Mouse (Mus musculus) intestine, embryonic 16.5 days (tissue): Measurements from ENCODE around the gene Grk2. TPM values are rescaled to one million over a fixed set of nuclear protein-coding genes. Genes with fewer than 3 reads are reported as not detected.
A peak's percentile ranks its signal among the peaks of the same experiment; 100 is the strongest.
"Not testable (repeated sequence)": the region's sequence is repeated elsewhere in the genome, so short reads cannot be mapped to it uniquely, and the experiment has no call there.

Experiments used
- ATAC-seq: fragments of 200-750 bp; cut with Nextera tagmentation; 2 replicates; pipeline ENCODE4 v1.8.0; 2017; ENCODE audit warnings: moderate TSS enrichment, moderate library complexity
- H3K27ac ChIP-seq: fragments of 300-500 bp; sonication (generic); 2 replicates; pipeline ENCODE4 v1.5.1; 2014; ENCODE audit warnings: mild to moderate bottlenecking, low read length
- H3K27me3 ChIP-seq: fragments of 300-500 bp; sonication (generic); replicated peaks from 2 replicates; pipeline ENCODE4 v1.6.1; 2014; ENCODE audit warnings: low read length, control low read depth, mixed read lengths; ENCODE audit not compliant: control insufficient read depth, insufficient read depth
- H3K36me3 ChIP-seq: fragments of 300-500 bp; sonication (generic); 2 replicates; pipeline ENCODE4 v1.6.1; 2014; ENCODE audit warnings: low read length, control low read depth; ENCODE audit not compliant: control insufficient read depth, insufficient read depth
- H3K4me1 ChIP-seq: fragments of 300-500 bp; sonication (generic); 2 replicates; pipeline ENCODE4 v1.6.1; 2014; ENCODE audit warnings: low read length, control low read depth, mixed read lengths; ENCODE audit not compliant: control insufficient read depth, insufficient read depth
- H3K4me2 ChIP-seq: fragments of 300-500 bp; sonication (generic); 2 replicates; pipeline ENCODE4 v1.6.1; 2014; ENCODE audit warnings: low read depth, low read length, control low read depth
- H3K4me3 ChIP-seq: fragments of 300-500 bp; sonication (generic); 2 replicates; pipeline ENCODE4 v1.5.1; 2014; ENCODE audit warnings: mild to moderate bottlenecking, low read length
- H3K9ac ChIP-seq: fragments of 300-500 bp; sonication (generic); 2 replicates; pipeline ENCODE4 v1.6.1; 2014; ENCODE audit warnings: low read depth, low read length
- H3K9me3 ChIP-seq: fragments of 300-500 bp; sonication (generic); 2 replicates; pipeline ENCODE4 v1.6.1; 2016; ENCODE audit warnings: low read length, control low read depth; ENCODE audit not compliant: control insufficient read depth
- WGBS: fragments of 180-500 bp; shearing (Covaris S2); extraction: QIAGEN DNeasy Blood & Tissue Kit; methylation state at CpG from one replicate; pipeline ENCODE4 v1.1.7; 2014; 5-methylcytosine and 5-hydroxymethylcytosine counted together
- polyA plus RNA-seq: library from polyadenylated mRNA; unstranded; fragments of >200 nt; fragmentation: Nextera tagmentation; extraction: Ambion mirVana; gene quantifications from 2 replicates; pipeline ENCODE4 v1.2.1, GENCODE M21; 2015

Grk2 gene
- polyA plus RNA-seq, 1 experiment from 2014 or later, result 15.3 TPM

DNA sequence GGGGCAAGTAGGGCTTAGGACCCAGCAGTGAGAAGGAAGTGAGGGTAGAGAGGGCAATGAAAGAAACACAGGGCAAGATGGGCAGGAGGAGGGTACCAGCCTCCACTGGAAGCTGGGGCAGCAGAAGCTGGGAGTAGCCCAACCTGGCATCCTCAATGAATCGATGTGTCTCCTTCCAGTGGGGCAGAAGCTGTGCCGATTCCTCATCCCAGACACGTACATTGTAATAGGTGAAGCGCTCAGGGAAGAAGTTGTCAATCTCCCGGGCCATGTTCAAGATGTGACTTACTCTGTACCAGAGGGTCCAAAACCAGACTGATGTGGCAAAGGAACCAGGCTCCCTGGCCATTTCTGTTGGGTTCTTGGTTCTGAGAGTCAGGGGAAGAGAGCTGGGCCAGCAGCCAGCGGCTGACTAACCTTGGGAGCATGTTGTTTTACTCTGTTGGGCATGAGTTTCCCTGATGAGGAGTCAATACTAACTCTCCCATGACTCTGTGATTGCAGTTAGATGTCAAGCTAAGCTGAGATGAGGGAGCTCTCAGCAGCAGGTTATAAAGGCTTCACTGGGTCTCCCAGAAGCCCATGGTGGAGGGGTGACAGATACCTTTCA is 41.7 kb downstream of the Grk2 start:
- ATAC-seq, result no peak
- Histone ChIP-seq H3K36me3 (no peaks in the 10 kb centered on the region), H3K4me1 (peaks cover 15% of the 10 kb centered on the region), H3K27me3 (no peaks in the 10 kb centered on the region), H3K4me3 (no peak overlapping the region), H3K9me3 (no peaks in the 10 kb centered on the region), H3K27ac (no peak overlapping the region), H3K4me2 (no peak overlapping the region), H3K9ac (no peak overlapping the region)
- WGBS, result 90% methylated on average over 6 of the region's 6 CpGs

DNA sequence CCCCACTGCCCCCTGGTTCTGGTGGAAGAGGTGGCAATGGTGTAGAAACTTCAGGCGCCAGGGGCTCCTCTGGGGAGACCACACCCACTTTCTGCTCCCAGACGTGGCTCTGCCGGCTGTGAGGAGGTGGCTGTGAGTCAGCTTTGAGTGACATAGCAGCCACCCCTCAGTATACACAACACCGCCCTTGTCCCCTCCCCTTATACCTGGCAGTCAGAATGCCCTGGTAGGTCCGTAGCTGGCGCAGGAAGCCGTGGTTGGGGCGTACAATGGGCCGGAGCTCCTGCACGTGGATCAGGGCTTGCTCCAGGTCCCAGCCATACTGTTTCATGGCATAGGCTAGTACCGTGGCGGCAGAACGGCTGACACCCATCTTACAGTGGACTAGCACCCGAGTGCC is 42.3 kb downstream of the Grk2 start:
- Histone ChIP-seq H3K9ac (no peak overlapping the region), H3K4me2 (no peak overlapping the region), H3K36me3 (no peaks in the 10 kb centered on the region), H3K4me1 (peaks cover 10% of the 10 kb centered on the region), H3K9me3 (no peaks in the 10 kb centered on the region), H3K27me3 (no peaks in the 10 kb centered on the region), H3K4me3 (no peak overlapping the region), H3K27ac (no peak overlapping the region)
- 58% methylated on average over 14 of the region's 14 CpGs for WGBS
- ATAC-seq, result no peak

DNA sequence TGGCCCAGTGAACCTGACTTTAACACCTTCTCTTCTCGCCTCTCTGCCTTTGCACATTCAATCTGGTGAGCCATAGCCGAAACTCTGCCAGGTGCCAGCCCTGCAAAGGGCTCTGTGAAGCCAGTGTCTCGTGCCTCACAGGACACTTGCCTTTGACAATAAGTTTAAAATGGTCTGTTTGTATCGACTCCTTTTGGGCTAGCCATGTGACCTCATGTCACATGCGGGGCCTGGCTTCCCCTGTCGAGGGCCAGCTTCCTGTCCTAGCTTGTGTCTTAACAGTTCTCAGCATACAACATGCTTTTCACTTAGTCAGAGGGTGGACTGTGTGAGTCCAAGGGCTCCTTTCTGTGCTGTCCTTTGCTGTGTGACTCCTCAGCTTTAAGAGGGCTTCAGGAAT is 43.3 kb downstream of the Grk2 start:
- H3K9ac ChIP-seq, result no peak overlapping the region
- H3K27ac ChIP-seq, result peak overlapping the region; percentile 4; the same call in 1 of the 2 replicates
- H3K4me3 ChIP-seq, result no peak overlapping the region
- 71% methylated on average over 6 of the region's 6 CpGs for WGBS
- H3K27me3 ChIP-seq, result no peaks in the 10 kb centered on the region
- H3K4me2 ChIP-seq, result no peak overlapping the region
- H3K9me3 ChIP-seq, result no peaks in the 10 kb centered on the region
- H3K36me3 ChIP-seq, result no peaks in the 10 kb centered on the region
- H3K4me1 ChIP-seq, result peaks cover 10% of the 10 kb centered on the region
- no peak for ATAC-seq

DNA sequence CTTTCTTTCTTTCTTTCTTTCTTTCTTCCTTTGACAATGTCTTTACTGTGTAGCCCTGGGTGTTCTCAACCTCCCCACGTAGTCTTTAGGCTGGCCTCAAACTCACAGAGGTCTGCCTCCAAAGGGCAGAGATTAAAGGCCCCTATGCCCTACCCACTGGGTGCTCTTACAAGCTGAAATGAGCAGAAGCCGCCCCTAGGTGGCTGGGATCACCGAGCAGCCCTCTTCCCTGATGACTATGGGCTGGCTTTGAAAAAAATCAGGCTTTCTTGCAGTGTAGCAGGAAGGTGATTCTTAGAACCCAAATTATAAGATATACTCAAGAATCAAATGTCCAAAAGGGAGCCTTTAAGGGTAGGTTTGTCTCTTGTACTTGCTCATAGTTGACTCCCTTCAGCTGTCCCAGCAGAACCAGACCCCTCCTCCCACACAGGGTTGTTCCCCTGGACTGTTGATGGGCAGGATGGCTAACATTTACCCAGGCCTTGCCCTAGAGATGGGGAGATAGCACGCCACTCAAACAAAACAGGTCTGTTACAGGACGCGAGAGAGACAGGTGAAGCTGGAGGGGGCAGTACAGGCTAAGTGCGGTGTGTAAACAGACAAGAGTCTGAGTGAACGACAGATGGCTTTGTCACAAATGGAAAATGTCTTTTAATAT is 44.9 kb downstream of the Grk2 start:
- Histone ChIP-seq H3K4me2 (no peak overlapping the region), H3K4me1 (peaks cover 9% of the 10 kb centered on the region), H3K9me3 (no peaks in the 10 kb centered on the region), H3K27me3 (no peaks in the 10 kb centered on the region), H3K4me3 (no peak overlapping the region), H3K9ac (no peak overlapping the region), H3K27ac (peak overlapping the region; percentile 45; the same call in 1 of the 2 replicates), H3K36me3 (no peaks in the 10 kb centered on the region)
- 42% methylated on average over 8 of the region's 8 CpGs for WGBS
- no peak for ATAC-seq

DNA sequence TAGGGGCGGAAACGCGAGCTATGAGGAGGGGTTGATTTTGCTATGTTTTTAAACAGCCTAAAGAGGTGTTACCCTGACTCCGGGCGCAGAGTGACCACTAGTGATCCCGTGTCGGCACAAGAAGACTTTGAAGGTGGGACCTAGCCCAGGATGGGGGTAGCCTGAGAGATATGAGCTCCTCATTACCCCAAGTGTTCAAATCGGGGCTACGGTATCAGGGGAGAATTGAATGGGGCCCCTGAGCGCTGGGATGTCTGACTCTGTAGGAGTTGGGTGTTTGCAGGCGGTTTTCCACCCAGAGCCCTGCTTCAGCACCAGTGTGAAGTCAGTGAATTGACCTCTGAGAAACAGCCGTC is 48.1 kb downstream of the Grk2 start:
- no peaks in the 10 kb centered on the region for H3K36me3 ChIP-seq
- peaks cover 6% of the 10 kb centered on the region for H3K4me1 ChIP-seq
- no peaks in the 10 kb centered on the region for H3K9me3 ChIP-seq
- ATAC-seq, result no peak; the same call in 1 of the 2 replicates
- H3K4me3 ChIP-seq, result peak overlapping the region; percentile 30
- peak overlapping the region; percentile 51 for H3K4me2 ChIP-seq
- 23% methylated on average over 12 of the region's 12 CpGs for WGBS
- H3K27me3 ChIP-seq, result no peaks in the 10 kb centered on the region
- H3K9ac ChIP-seq, result peak overlapping the region; percentile 27
- H3K27ac ChIP-seq, result 0 out of 2 replicates have a peak overlapping the region, but pooled peaks have one; percentile 12

DNA sequence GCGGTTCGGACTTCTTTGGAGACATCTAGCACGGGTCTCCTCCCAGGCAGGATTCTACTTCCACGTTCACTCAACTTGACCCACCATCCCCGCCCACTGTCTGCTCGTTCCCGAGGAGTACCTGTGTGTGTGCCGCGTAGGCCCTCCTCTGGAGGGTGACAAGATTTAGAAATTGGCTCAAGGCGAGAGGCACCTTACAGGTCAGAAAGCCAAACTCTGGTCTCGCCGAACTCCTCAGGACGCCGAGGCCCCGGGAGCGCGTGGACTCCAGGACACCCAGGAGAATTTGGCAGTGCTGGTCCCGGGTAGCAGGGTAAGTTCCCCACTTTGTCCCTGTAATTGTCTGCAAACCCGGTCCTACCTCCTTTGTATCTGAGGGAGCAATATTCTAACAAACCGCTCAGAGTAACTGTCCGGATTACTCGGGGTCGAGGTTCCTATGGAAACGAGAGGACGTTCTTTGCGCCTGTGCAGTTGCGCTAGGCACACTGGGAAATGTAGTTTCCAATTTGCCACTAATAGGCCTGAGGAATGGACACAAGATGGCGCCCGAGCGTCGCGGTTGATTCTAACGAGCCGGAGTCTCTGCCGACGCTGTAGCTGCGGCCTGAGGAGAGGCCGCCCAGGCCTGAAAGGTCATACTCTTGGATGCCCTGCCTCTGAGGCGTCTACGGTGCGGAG is 48.7 kb downstream of the Grk2 start:
- Histone ChIP-seq H3K27ac (no peak overlapping the region), H3K4me3 (peak overlapping the region; percentile 62)

DNA sequence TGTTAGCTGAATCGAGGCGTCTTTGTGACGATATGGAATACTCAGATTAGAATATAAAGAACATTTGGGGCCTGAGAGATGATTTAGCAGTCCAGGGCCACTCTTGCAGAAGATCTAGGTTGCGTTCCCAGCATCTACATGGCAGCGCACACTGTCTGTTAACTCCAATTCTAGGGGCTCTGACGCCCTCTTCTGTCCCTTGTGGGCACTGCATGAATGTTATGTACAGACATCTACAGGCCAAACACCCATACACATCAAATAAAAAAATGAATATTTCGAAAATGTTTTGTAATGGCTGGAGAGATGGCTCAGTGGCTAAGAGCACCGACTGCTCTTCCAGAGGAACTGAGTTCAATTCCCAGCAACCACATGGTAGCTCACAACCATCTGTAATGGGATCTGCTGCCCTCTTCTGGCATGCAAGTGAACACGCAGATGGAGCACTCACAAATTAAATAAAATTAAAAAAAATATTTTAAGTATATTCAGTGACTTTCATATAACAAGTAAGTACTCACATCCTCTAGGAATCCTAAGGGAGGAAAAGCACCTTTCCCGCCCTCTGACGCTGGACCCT is 50.3 kb downstream of the Grk2 start:
- H3K4me3 ChIP-seq, result no peak overlapping the region
- H3K4me2 ChIP-seq, result no peak overlapping the region
- WGBS, result 76% methylated on average over 11 of the region's 11 CpGs
- H3K9ac ChIP-seq, result no peak overlapping the region
- no peak for ATAC-seq
- no peak overlapping the region for H3K27ac ChIP-seq
- no peaks in the 10 kb centered on the region for H3K27me3 ChIP-seq
- H3K4me1 ChIP-seq, result peaks cover 5% of the 10 kb centered on the region; the same call in 1 of the 2 replicates
- H3K36me3 ChIP-seq, result no peaks in the 10 kb centered on the region
- no peaks in the 10 kb centered on the region for H3K9me3 ChIP-seq

More for the DNA sequence above, 48.7 kb downstream of the Grk2 start:
- Histone ChIP-seq H3K36me3 (no peaks in the 10 kb centered on the region), H3K27me3 (no peaks in the 10 kb centered on the region), H3K9me3 (no peaks in the 10 kb centered on the region), H3K4me2 (peak overlapping the region; percentile 76), H3K4me1 (peaks cover 5% of the 10 kb centered on the region; the same call in 1 of the 2 replicates), H3K9ac (peak overlapping the region; percentile 66)
- under 1% methylated on average over 41 of the region's 41 CpGs for WGBS
- ATAC-seq, result peak; percentile 88

DNA sequence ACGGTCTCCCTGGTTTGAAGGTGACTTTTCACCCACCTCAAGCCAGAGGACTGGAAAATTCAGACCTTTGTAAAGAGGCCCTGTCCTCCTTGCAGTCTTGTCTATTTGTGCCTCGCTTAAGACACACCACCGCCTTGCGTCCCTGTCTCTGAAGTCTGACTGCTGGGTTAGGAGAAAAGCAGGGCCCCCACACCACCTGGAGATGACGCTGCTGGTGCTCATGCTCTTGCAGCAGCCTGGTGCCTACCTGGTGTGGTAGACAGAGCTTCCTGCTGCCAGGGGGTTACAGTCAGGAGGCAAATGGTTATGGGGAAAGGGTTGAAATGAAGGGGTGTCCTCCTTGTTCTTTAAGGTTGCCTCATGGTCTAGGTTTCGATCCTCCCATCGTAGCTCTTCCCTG is 51.8 kb downstream of the Grk2 start:
- Histone ChIP-seq H3K4me1 (peaks cover 5% of the 10 kb centered on the region; the same call in 1 of the 2 replicates), H3K36me3 (no peaks in the 10 kb centered on the region), H3K4me2 (no peak overlapping the region), H3K4me3 (no peak overlapping the region), H3K27me3 (no peaks in the 10 kb centered on the region), H3K9me3 (no peaks in the 10 kb centered on the region), H3K9ac (no peak overlapping the region), H3K27ac (no peak overlapping the region)
- no peak for ATAC-seq
- WGBS, result 90% methylated on average over 7 of the region's 7 CpGs

DNA sequence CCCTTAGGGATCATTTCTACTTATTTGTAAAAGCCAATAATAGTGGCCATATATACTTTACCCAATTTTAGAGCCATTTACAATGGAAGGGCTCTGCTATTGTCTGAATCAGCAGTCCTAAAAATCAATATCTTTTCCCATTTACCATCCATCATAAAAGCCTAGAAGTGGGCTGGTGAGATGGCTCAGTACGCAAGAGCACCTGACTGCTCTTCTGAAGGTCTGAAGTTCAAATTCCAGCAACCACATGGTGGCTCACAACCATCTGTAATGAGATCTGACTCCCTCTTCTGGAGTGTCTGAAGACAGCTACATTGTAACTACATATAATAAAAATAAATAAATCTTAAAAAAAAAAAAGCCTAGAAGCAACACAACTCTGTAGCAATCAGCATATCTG is 57.3 kb downstream of the Grk2 start:
- ATAC-seq, result peak; percentile 80
- not testable (repeated sequence) for H3K27me3 ChIP-seq, H3K9ac ChIP-seq, H3K36me3 ChIP-seq, H3K4me2 ChIP-seq, H3K4me3 ChIP-seq, H3K27ac ChIP-seq, H3K9me3 ChIP-seq, H3K4me1 ChIP-seq
- whole genome bisulfite sequencing, result 49% methylated on average over 1 of the region's 1 CpGs
